In the genomic region with DNA sequence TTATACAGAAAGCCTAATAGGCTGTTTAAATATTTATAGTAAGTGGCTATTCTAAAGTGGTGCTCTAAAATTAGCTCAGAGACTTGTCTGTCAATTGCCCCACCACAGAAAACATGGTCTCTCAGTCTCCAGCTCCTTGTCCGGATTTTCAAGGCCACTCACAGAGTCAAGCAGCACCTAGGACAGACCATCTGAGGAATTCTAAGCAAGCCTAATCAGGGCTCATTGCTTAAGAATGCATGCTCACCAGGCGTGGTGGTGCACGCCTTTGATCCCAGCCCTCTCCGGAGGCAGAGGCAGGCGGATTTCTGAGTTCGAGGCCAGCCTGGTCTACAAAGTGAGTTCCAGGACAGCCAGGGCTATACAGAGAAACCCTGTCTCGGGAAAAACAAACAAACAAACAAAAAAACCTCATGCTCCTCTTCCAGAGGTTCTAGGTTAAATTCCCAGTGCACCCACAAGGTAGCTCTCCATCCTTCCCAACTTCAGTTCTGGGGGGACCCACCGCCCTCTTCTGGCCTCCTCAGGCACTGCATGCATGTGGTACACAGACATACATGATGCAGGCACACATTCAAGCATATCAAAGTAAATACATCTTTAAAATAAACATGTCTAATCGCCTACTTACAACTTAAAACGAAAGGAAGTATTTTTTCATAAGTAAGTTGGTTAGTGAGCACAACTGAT, we compare ENCODE assay signal across 17 mouse cellular contexts. TPM values are rescaled to one million over a fixed set of nuclear protein-coding genes. Genes with fewer than 3 reads are reported as not detected.
DNase-seq lines count a peak whose midpoint lies in the region; ATAC-seq and TF ChIP-seq lines count a peak whose summit lies in the region.
"Had no signal": no experiment of that assay in that cellular context is flagged by ENCODE, and none has a peak within 500 bp of the region (broad histone marks: within the 10 kb centered on the region; RNA-seq: fewer than 3 reads in every experiment).

No protein-coding gene starts in this region.

- in situ Hi-C loops in ES-E14 (cut with MboI; ENCODE audit: low sequenced_read_pairs in 2 of 2, unreplicated experiment in 2 of 2), result no loop called here

- H3K4me1 ChIP-seq in kidney, adult 2 months (ENCODE audit: control insufficient read depth, insufficient read depth, low read length), result no peaks in the 10 kb centered on the region
- no peaks in the 10 kb centered on the region for H3K4me1 ChIP-seq in midbrain, postnatal 0 days (ENCODE audit: insufficient read depth, low read length)
- no peaks in the 10 kb centered on the region for H3K4me1 ChIP-seq in midbrain, embryonic 14.5 days (ENCODE audit: control insufficient read depth, insufficient read depth, low read length)
- H3K4me1 ChIP-seq in ES-E14 (ENCODE audit: control insufficient read depth in 2 of 2, insufficient read depth in 2 of 2, low read length in 2 of 2, poor library complexity in 1 of 2), result peaks cover 0 to 7% of the 10 kb centered on the region in 2 experiments; a peak in 2 of 4 replicates
- peaks cover 16% of the 10 kb centered on the region for H3K4me1 ChIP-seq in heart, embryonic 12.5 days (replicated peaks)
- H3K4me1 ChIP-seq: hindbrain, embryonic 10.5 days; limb, embryonic 15.5 days had no signal

- no peak overlapping the region for H3K27ac ChIP-seq in kidney, adult 2 months (ENCODE audit: insufficient read depth, low read depth, low read length)
- no peak overlapping the region for H3K27ac ChIP-seq in midbrain, postnatal 0 days (ENCODE audit: low read depth, low read length)
- H3K27ac ChIP-seq in midbrain, embryonic 14.5 days (replicated peaks; ENCODE audit: low read depth, low read length), result no peak overlapping the region
- no peak overlapping the region for H3K27ac ChIP-seq in ES-E14 (ENCODE audit: insufficient read depth, low read depth, low read length, poor library complexity, severe bottlenecking)
- no peak overlapping the region for H3K27ac ChIP-seq in heart, embryonic 12.5 days (ENCODE audit: poor library complexity, severe bottlenecking)
- H3K27ac ChIP-seq: hindbrain, embryonic 10.5 days; limb, embryonic 15.5 days had no signal

- H3K4me3 ChIP-seq in kidney, adult 2 months (ENCODE audit: insufficient read depth, low read depth, low read length), result no peak overlapping the region
- no peak overlapping the region for H3K4me3 ChIP-seq in midbrain, postnatal 0 days (ENCODE audit: low read depth, low read length)
- H3K4me3 ChIP-seq in midbrain, embryonic 14.5 days (replicated peaks; ENCODE audit: low read depth, low read length), result no peak overlapping the region
- no peak overlapping the region for H3K4me3 ChIP-seq in ES-E14 (ENCODE audit: insufficient read depth in 1 of 2, low read depth in 1 of 2, low read length in 2 of 2, poor library complexity in 1 of 2, severe bottlenecking in 1 of 2)
- H3K4me3 ChIP-seq in heart, embryonic 12.5 days, result no peak overlapping the region
- H3K4me3 ChIP-seq: heart, embryonic 13.5 days; hindbrain, embryonic 10.5 days; limb, embryonic 15.5 days; neural tube, embryonic 15.5 days had no signal

- 91% methylated on average over 10 of the region's 10 CpGs for WGBS in kidney, adult 2 months
- WGBS in midbrain, postnatal 0 days, result 93% methylated on average over 10 of the region's 10 CpGs
- WGBS in midbrain, embryonic 14.5 days, result 91% methylated on average over 10 of the region's 10 CpGs
- WGBS in heart, embryonic 12.5 days, result 79% methylated on average over 10 of the region's 10 CpGs

- no peak overlapping the region for H3K4me2 ChIP-seq in midbrain, postnatal 0 days (ENCODE audit: low read depth, low read length, poor library complexity, severe bottlenecking)
- no peak overlapping the region for H3K4me2 ChIP-seq in midbrain, embryonic 14.5 days (ENCODE audit: low read length)
- H3K4me2 ChIP-seq in heart, embryonic 12.5 days, result no peak overlapping the region
- H3K4me2 ChIP-seq: heart, embryonic 13.5 days; limb, embryonic 15.5 days; neural tube, embryonic 15.5 days had no signal

- H3K36me3 ChIP-seq in kidney, adult 2 months (ENCODE audit: control insufficient read depth, insufficient read depth, low read length), result no peaks in the 10 kb centered on the region; the same call in 1 of the 2 replicates
- H3K36me3 ChIP-seq in midbrain, postnatal 0 days (ENCODE audit: insufficient read depth, low read length), result peaks cover 33% of the 10 kb centered on the region
- H3K36me3 ChIP-seq in midbrain, embryonic 14.5 days (ENCODE audit: control insufficient read depth, insufficient read depth, low read length), result peaks cover 78% of the 10 kb centered on the region
- peaks cover 38% of the 10 kb centered on the region; the same call in 1 of the 2 replicates for H3K36me3 ChIP-seq in ES-E14 (ENCODE audit: control insufficient read depth, insufficient read depth, low read length, poor library complexity, severe bottlenecking)
- H3K36me3 ChIP-seq in heart, embryonic 12.5 days, result peaks cover 38% of the 10 kb centered on the region

- no peak for ATAC-seq in midbrain, postnatal 0 days (ENCODE audit: low FRiP score)
- no peak for ATAC-seq in midbrain, embryonic 14.5 days (ENCODE audit: low FRiP score, low TSS enrichment)
- no peak for ATAC-seq in heart, embryonic 12.5 days (ENCODE audit: insufficient number of reproducible peaks, low FRiP score)
- ATAC-seq: forebrain, embryonic 14.5 days; intestine, embryonic 16.5 days had no signal

- peak; percentile 40 for TF ChIP-seq CTCF in kidney, adult 2 months (conservative IDR thresholded peaks at IDR 0.05; ENCODE audit: insufficient read depth, insufficient read length, low read depth, low read length)
- peak; percentile 62 for TF ChIP-seq CTCF in midbrain, postnatal 0 days (IDR thresholded peaks at IDR 0.05)

- intact Hi-C loops in left cerebral cortex, postnatal 25 days (cut with DNase I), result no loop called here

- no peak for TF ChIP-seq POLR2A in kidney, adult 2 months (IDR thresholded peaks at IDR 0.05; ENCODE audit: low read depth, low read length)

- H3K9me3 ChIP-seq in midbrain, postnatal 0 days (ENCODE audit: low read length), result no peaks in the 10 kb centered on the region
- H3K9me3 ChIP-seq in midbrain, embryonic 14.5 days (ENCODE audit: control insufficient read depth, low read length), result no peaks in the 10 kb centered on the region
- no peaks in the 10 kb centered on the region for H3K9me3 ChIP-seq in ES-E14 (ENCODE audit: control insufficient read depth, insufficient read depth, low read depth, low read length)
- H3K9me3 ChIP-seq in heart, embryonic 12.5 days (replicated peaks), result no peaks in the 10 kb centered on the region
- H3K9me3 ChIP-seq: G1E; heart, embryonic 13.5 days; hindbrain, embryonic 10.5 days; limb, embryonic 15.5 days; neural tube, embryonic 15.5 days had no signal

- H3K9ac ChIP-seq in midbrain, postnatal 0 days (replicated peaks; ENCODE audit: low read length, poor library complexity, severe bottlenecking), result no peak overlapping the region
- H3K9ac ChIP-seq in midbrain, embryonic 14.5 days (replicated peaks; ENCODE audit: low read length), result no peak overlapping the region
- no peak overlapping the region for H3K9ac ChIP-seq in ES-E14 (ENCODE audit: insufficient read depth, low read depth, low read length, poor library complexity, severe bottlenecking)
- no peak overlapping the region for H3K9ac ChIP-seq in heart, embryonic 12.5 days
- H3K9ac ChIP-seq: heart, embryonic 13.5 days; limb, embryonic 15.5 days; neural tube, embryonic 15.5 days had no signal

- H3K27me3 ChIP-seq in kidney, adult 2 months (replicated peaks; ENCODE audit: control insufficient read depth, insufficient read depth, low read length), result no peaks in the 10 kb centered on the region
- no peaks in the 10 kb centered on the region for H3K27me3 ChIP-seq in midbrain, postnatal 0 days (ENCODE audit: insufficient read depth, low read length)
- H3K27me3 ChIP-seq in midbrain, embryonic 14.5 days (ENCODE audit: control insufficient read depth, insufficient read depth, low read length), result no peaks in the 10 kb centered on the region
- no peaks in the 10 kb centered on the region for H3K27me3 ChIP-seq in heart, embryonic 12.5 days (replicated peaks)
- H3K27me3 ChIP-seq: heart, embryonic 13.5 days; limb, embryonic 15.5 days; neural tube, embryonic 15.5 days had no signal

- DNase-seq in kidney, adult 2 months, result no peak
- DNase-seq in kidney, adult 9 months, result no peak
- DNase-seq in midbrain, postnatal 0 days (ENCODE audit: low spot score), result no peak
- no peak for DNase-seq in midbrain, embryonic 14.5 days
- DNase-seq in ES-E14 (ENCODE audit: low read depth, low spot score), result no peak
- DNase-seq in naive thymus-derived CD4-positive, alpha-beta T cell, adult 2 months (ENCODE audit: low read depth), result peak; percentile 22
- DNase-seq in left cerebral cortex, postnatal 25 days (ENCODE audit: low spot score in 2 of 2), result no peak
- DNase-seq: cerebellum, adult 11 months; kidney, postnatal 4 days had no signal

TF ChIP-seq in ES-E14, 5 proteins besides CTCF, POLR2A, EP300 and RAD21:
- no peak for TF ChIP-seq MAFK (IDR thresholded peaks at IDR 0.05; ENCODE audit: insufficient read depth, low read depth, low read length)
- TF ChIP-seq ZNF384 (IDR thresholded peaks at IDR 0.05; ENCODE audit: low read depth, low read length), result peak; percentile 78

RNA-seq across cellular contexts. Expression of gene Lpin1, which starts 40.2 kb away (rescaled TPM):
- polyA plus RNA-seq in kidney, adult 2 months (2012; rRNA removed), result 33.5 and 34.2 TPM in 2 replicates
- 20.5 and 21.6 TPM in 2 replicates for total RNA-seq in midbrain, postnatal 0 days (2014; rRNA removed)
- polyA plus RNA-seq in midbrain, postnatal 0 days (2015; fragmentation: Nextera tagmentation; extraction: Ambion mirVana), result 11.6 and 12.1 TPM in 2 replicates
- 21.0 and 27.1 TPM in 2 replicates for polyA plus RNA-seq in midbrain, embryonic 14.5 days (2014; fragmentation: Nextera tagmentation; extraction: Ambion mirVana)
- 15.8 and 20.0 TPM in 2 replicates for total RNA-seq in ES-E14 (2012; rRNA removed)
- 6.5 and 6.9 TPM in 2 replicates for polyA plus RNA-seq in heart, embryonic 12.5 days (2016; fragmentation: Nextera tagmentation; extraction: Ambion mirVana)
- total RNA-seq in left cerebral cortex, postnatal 25 days (2021), result 10 to 100 TPM; 18.1 to 18.3 TPM
